Mouse (Mus musculus) liver (tissue): ENCODE measurements around the gene Arf5.

Experiments
- DNase-seq: peaks from one replicate; pipeline ENCODE4 v3.0.0-alpha.2; 2020; ENCODE audit warnings: mixed read lengths

Arf5 gene

DNA sequence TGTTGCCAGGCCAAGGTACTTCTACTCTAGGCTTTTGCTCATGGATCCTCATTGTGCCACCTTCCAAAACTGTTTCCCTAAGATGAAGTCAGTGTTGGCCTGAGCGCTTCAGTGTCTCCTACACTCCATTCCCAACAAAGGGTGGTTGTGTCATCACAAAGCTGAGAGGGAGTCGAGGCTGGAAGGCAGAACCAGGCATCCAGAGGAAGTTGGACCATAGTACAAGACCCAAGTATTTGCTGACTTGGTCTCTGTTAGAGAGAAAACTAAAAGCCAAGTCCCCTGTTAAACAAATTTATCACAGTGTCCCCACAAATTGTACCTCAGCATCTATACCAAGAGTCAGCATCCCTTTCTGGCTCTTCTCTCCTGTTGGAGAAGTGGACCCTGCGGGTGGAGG is 4.9 kb downstream of the Arf5 start, which contains the start of gene Gcc1:
Gene Gcc1 (minus strand): TSS at position 101 of the 400 bp plus-strand sequence.
- no peak for DNase-seq

DNA sequence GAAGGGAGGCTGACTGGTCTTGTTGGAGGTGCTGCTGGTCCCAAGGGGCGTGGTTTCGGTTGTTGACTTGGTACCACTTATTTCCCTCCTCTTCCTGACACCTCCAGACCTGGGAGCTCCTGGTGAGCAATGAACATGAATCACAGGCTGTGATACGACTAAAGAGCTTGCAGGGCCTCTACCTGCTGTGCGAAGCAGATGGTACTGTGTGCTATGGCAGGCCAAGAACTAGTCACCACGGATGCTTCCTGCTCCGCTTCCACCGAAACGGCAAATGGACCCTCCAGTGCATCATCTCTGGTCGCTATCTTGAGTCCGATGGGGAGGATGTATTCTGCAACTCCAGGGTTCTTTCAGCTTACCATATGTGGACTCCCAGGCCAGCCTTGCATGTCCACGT is 6.5 kb downstream of the Arf5 start:
- DNase-seq: no peak

DNA sequence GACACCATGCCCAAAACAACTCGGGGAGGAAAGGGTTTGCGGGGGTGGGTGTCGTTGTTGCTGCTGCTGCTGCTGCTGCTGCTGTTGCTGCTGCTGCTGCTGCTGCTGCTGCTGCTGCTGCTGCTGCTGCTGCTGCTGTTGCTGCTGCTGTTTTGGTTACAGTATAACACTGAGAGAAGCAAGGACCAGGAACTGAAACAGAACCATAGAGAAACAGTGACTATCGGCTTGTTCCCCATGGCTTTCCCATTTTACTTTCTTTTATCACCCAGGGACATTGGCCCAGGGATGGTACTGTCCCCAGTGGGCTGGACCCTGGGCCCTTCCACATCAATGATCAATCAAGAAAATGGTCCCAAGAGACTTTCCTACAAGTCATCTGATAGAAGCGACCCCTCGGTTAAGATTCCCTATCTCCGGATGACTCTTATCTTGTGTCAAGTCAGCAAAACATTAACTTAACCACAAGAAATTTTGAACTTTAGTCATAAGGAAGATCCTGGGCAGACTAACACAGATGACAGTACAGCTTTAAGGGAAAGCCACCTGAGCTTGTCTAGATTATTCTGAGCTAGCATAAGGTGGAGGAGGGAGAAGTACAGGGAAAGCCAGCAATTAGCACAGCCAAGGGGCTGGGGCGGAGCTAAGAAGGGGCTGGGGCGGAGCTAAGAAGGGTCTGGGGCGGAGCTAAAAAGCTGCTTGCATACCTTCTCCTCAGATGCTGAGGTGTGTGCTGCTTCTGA is 7.6 kb downstream of the Arf5 start:
- DNase-seq: peak; percentile 76

DNA sequence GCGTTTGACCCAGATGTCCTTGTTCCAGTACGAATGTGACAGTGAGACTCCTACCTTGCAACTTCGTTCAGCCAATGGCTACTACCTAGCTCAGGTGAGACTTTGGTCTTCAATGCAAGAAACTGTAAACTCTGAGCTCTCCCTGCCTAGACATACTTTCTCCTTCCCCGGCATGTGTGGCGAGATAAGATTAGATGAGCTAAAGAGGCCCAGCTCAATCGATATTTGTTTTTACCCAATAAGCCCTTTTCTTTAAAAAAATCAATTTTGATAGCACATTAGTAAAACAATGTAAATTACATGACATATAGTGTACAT is 8.1 kb downstream of the Arf5 start:
- DNase-seq: peak; percentile 20

DNA sequence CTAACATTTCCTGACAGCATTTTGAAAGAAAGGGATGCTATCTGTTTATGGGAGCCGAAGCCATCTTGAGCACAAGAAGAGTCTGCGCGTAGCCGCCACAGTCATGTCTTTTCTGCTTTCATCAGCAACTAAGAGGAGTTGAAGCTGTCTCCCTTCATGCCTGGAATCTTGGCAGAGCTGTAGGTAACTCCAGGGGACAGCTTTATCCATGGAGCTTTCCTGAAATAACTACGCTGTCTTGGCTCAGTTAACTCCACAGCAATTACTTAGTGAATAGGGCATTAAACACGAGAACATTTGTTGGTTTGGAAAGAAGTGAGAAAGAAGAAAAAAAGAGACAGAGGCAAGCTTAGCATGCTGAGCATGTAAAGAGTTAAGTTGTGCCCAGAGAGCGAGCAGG is 24.6 kb downstream of the Arf5 start:
- no peak for DNase-seq

DNA sequence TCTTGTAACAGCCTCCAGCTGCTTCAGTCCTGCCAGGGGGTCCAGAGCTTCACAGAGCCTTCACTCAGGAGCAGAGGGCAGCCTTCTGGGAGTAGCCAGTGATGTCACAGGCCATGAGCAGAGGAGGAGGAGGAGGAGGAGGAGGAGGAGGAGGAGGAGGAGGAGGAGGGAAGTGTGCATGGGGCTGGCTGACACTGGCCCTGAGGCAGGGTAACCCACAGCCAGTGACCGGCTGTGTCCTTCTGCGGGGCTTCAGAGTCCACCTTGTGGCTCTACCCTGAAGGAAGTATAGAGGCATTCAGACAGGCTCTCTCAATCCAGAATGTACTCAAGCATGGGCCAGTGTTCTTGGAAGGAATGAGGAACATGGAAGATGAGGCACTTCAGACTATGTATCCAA is 25.9 kb downstream of the Arf5 start, which contains the start of gene Pax4:
Gene Pax4 (minus strand): TSS at position 101 of the 400 bp plus-strand sequence.
- DNase-seq: no peak

DNA sequence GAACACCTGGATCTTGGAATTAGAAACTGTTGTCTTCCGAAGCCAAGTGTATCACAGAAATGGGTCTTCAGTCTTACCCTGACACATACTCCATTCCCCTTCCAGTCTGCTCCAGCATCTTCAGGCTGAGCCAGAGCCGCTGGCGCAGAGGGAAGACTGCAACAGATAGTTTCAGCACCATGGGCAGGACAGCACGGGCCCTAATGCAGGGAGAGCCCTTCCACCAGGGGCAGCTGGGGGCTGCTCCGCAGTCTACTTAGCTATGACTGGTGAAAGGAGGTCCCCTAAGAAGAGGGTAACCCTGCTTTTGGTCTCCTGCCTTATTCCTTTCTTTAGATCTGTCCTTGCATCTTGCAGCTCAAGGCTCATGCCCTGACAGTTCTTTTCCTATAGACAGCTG is 27.1 kb downstream of the Arf5 start:
- DNase-seq: no peak

DNA sequence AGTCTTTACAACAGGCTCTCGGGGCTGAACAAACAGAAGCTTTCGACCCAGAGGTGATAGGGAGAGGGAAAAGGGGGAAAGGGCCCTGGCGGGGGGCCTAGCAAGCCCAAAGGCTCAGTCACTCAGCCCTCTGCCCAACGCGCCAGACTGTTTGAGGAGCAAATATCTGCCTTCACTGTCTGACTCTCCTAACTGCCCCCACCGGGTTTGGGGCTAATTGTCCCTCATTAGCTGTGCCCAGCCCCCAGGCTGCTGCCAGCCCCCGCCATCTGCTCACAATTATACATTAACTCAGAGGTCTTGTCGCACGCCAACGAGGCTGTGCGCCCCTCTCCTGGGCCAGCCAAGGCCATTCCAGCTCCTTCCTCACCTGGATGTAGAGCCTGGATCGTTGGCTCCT is 27.6 kb downstream of the Arf5 start:
- DNase-seq: no peak

DNA sequence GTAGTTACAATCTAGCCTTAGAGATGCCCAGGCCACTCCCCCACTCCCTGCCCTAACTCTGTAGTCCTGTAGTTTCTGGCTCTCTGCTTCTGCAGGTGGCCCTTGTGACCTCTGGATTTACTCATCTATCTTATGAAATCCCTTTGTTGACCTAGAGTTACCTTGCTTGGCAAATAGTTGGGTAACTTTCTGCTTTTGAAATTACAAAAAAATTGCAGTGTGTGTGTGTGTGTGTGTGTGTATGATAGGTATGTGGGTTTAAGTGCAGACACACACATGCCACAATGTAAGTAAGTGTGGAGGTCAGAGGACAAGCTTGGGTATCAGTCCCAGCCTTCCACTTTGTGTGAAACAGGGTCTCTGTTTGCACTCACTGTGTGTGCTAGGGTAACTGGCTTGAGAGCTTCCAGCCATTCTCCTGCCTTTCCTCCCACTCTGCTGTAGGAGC is 35.9 kb downstream of the Arf5 start:
- peak; percentile 19 for DNase-seq

DNA sequence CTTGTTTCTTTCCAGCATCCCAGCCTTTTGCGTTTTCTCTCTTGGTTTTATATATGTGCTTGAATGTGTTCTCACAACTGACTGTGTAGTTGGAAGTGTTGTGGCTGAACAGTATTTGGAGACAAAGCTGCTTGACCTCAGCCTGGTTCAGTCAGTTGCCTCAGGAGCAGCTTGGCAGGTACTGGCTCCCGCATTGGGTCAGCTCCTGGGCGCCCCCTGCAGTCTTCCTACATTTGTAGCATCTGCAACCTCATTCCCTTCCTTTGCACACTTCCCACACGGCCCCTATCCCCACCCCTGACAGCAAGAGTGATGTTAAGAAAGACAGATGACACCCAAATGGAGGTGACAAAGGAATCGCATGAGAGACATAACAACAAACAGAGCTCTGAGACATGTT is 37.2 kb downstream of the Arf5 start:
- DNase-seq: peak; percentile 79

DNA sequence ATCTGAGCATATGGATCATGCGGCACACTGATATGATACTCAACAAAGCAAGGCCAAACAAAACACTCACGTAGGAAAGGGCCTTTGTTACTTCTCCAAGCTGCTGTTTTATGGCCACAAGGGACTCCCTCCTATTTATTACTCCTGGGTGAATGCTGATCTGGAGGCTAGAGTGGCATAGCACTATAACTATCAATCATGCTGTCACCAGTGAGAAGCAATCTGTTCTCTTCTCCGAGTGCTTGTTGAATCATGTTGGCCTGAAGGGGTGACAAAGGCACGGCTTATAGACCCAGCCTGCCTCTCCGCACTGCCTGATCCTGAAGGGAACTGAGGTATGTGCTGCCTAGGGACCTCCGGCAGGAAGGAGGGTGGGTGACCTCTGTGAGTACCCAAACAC is 41.3 kb downstream of the Arf5 start:
- no peak for DNase-seq

DNA sequence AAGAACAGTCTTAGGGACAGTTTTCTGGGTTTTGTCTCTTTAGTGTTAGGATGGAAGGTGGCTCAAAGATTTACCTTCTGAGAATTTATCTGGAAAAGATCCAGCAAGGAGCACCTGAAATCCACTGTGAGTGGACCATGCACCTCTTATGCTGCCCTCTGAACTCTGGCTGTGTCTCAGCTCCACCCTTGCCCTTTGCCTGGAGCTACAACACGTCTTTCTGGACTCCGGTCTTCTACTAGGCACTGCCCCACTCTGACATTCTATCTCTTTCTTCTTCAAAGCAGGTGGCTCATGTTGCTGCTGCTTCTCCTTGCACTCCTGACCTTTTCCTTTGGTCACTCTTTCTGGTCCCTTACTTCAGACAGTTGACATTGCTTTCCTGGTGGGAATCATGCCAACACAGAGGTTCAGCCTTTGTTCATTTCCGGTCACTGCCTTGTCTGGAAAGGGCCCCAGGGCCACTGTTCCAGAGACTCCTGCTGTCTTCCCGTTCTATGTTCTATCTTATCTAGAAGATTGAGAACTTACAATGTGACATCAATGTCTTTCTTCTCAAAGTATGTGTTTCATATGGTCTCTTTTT is 46.8 kb downstream of the Arf5 start:
- DNase-seq: no peak

DNA sequence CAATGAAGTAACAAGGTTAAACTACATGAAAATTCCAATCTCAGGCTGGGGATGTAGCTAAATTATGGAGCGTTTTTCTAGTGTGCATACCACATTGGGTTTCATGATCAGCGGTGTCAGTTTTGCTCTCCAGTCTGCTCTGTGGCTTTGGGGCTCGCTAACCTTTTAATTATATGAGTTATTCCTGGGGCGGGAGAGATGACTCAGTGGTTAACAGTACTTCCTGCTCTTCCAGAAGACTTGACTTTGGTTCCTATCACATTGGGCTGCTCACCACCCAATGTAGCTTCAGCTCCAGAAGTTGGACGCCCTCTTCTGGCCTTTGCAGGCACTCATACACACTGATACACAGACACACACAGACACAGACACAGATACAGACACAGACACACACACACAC is 47.3 kb downstream of the Arf5 start:
- DNase-seq: no peak

DNA sequence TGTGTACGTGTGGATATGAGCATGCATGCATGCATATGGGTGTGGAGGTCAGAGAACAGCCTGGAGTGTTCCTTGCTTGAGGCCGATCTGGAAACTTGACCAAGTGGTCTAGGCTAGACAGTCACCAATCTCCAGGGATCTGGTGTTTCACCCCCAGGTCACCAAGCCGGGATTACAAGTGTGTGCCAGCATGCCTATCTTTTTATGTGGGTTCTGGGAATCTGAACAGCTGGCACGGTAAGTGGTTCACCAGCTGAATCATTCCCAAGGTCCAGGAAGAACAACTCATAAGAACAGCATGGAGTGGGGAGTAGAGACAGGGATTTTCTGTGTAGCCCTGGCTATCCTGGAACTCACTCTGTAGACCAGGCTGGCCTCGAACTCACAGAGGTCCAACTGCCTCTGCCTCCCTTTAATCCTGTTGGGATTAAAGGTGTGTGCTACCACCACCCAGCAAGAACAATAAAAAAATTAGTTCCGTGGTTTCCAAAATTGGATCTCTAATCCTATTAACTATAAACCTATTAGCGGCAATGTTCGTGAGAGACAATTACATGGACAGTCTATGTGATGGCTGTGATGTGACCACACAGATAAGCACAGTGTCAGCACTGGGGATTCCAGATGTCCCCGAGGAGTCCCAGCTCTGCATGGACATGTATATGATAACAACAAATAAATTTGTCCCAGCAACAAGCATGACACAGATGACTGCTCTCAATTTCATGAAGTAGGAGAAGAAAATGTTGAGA is 48.1 kb downstream of the Arf5 start:
- DNase-seq: no peak

DNA sequence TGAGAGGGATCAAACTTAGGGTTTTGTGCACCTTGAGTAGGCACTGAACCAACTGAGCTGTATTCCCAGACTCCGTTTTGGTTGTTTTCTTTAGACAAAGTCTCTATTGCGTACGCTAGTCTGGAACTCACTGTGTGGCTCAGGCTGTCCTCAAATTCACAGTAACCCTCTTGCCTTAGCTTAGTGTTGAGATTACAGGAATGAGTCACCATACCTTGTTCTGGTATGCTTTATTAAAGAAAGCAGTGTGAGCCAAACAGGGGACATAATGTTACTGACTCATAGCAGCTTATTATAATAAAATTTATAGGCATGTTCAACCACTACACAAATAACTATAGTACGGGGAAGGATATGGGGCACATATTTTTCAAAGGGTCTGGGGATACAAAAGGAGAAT is 50.9 kb downstream of the Arf5 start:
- DNase-seq: no peak

DNA sequence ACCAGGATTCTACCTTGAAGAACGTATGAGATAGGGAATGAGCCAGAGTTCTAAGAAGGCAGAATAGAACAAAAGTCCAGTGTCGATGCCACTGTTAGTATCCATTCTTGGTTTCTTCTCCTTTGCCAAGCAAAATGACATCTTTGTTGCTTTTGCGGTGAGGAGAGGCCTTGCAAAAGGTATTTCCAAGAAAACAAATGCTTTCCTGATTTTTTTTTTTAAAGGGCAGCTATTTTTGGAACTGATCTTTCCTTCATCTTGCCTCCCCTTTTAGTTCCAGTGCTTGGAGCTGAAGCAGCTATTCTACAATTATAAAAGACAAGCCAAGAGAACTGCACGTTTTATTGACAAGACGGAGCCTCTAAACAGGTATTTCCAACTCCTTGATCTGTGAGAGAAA is 51.5 kb downstream of the Arf5 start, which contains the start of gene Snd1:
Gene Snd1 (plus strand): TSS at position 301 of the 400 bp plus-strand sequence.
- no peak for DNase-seq
